Mouse (Mus musculus) erythroblast, embryonic 14.5 days (primary cell): ENCODE measurements at regions not wholly inside any gene's neighbourhood (a gene's known extent, or its start where the extent isn't known, plus 50 kb on each side); places are given as distances from the start of the nearest gene placed in this dataset.

ENCODE experiments used
- GATA1 ChIP-seq: IDR thresholded peaks from 2 replicates; pipeline ENCODE4 v1.6.1; 2012; ENCODE audit warnings: low read length, inconsistent platforms, mixed read lengths
- TAL1 ChIP-seq: IDR thresholded peaks from 3 replicates; pipeline ENCODE4 v1.6.1; 2012; ENCODE audit warnings: low read length, inconsistent platforms, mixed read lengths

- no peak for TF ChIP-seq GATA1
- no peak for TF ChIP-seq TAL1
These were observed 182.0 kb downstream of the Pdgfra start for GRCm38 (mm10) chr5:75334050-75334449.
